Mouse (Mus musculus): ENCODE measurements around the gene Rftn1.

GRCm38 (mm10) chr17:50071602-50071988, 118.9 kb downstream of the Rftn1 start:
- no peak for TF ChIP-seq CTCF (IDR thresholded peaks at IDR 0.05; ENCODE audit: low read depth)
- no peak for TF ChIP-seq EP300 (IDR thresholded peaks at IDR 0.05; ENCODE audit: low read depth)

Data from heart, postnatal 0 days (tissue).